Mouse (Mus musculus) fat pad, adult 2 months (tissue): ENCODE results near the gene Dennd6a.
A peak's percentile ranks its signal among the peaks of the same experiment; 100 is the strongest.
"Not testable (repeated sequence)": the region's sequence is repeated elsewhere in the genome, so short reads cannot be mapped to it uniquely, and the experiment has no call there.

Experiments used
- DNase-seq: peaks from one replicate; pipeline ENCODE4 v3.0.0-alpha.2; 2011; ENCODE audit warnings: low read depth, low spot score; ENCODE audit errors: extremely low read depth

The Dennd6a gene

DNA sequence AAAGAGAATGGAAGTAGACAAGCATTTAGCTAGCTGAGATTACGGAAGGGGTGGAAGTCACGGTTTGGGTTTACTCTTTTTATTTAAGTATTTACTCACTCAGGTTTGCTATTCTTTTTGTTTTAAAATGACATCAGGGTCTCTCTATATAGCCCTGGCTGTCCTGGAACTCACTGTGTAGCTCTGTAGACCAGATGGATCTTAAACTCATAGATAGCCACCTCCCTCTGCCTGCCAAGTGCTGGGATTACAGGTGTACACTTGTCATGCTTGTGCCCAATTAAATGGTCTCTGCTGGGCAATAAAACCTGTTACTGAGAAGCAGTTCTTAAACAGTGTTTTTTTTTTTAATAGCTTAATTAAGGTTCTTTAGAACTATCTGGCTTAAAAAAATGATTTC lies 66.3 kb downstream of the Dennd6a start:
- no peak for DNase-seq

DNA sequence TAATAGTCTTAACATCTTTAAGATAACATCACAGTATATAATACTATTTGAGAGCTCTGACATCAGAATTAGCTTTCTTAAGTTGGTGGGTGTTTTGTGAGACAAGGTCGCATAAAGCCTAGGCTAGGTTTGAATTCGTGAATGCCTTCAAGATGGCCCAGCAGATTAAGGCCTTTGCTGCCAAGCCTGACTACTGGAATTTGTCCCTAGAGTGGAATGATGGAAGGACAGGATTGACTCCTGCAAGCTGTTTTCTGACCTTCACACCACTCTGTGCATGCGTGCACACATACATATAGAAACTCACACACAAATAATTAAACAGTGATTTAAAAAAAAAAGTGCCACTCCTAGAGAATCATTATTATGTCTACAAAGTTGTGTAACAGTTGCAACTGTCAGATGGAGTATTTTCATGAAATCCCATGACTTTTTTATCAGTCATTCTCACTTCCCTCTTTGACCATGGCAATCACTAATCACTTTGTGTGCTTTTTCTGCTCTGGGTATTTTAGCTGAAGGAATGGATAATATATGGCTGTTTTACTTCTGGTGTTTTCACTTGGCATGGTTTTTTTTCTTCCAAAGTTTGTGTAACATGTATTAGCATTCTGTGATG lies 69.5 kb downstream of the Dennd6a start:
- no peak for DNase-seq

DNA sequence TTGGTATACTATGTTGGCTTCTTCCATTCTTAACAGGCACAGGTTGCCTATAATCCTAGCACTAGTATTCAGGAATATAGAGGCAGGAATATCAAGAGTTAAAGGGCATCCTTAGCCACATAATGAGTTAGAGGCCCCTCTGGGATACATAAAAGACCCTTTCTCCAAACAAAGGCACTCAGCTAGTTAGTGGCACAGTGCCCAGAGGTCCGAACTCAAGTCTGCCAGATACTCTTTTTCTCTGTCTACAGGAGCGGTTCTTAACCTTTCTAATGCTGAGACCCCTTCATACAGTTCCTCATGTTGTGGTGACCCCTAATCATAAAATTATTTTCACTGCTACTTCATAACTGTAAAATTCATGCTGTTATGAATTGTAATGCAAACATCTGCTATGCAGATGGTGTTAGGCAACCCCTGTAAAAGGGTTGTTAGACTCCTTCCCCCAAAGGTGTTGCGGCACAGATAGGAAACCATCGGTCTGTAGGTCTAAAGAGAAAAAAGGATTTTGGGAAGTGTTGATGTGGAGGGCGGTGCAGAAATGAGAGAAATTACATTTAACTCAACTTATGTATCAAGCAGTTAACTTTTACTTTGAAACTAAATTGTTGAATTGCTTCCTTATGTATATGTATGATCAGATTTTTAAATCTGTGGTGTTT lies 72.5 kb downstream of the Dennd6a start:
- DNase-seq: no peak

DNA sequence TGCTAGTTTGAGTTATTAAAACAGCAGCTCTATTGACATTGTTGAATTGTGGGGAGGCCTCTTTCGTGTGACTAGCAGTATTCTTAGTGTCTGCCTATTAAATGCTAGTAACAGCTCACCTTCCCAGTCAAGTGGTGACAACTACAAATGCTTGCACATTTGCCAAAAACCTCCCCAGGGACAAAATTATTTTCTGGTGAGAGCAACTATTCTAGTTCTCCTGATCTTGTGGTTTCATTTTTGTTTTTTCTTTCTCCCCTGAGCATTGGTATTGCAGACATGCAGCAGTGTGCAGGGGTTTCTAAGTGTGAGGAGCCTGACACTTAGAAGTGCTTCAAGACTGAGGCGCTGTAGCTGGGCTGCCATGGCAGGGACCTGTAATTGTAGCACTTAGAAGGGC lies 74.2 kb downstream of the Dennd6a start:
- no peak for DNase-seq

DNA sequence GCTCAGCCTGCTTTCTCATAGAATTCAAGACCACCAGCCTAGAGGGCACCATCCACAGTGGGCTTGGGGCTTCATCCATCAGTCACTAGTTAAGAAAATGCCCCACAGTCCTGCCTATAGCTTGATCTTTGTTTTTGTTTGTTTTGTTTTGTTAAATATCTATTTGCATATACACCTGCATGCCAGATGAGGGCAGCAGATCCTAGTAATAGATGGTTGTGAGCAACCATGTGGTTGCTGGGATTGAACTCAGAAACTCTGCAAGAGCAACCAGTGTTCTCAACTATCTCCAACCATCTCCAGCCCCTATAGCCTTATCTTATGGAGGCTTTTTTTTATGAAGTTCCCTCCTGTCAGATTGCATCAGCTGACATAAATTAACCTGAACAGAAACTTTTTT lies 78.2 kb downstream of the Dennd6a start:
- no peak for DNase-seq

DNA sequence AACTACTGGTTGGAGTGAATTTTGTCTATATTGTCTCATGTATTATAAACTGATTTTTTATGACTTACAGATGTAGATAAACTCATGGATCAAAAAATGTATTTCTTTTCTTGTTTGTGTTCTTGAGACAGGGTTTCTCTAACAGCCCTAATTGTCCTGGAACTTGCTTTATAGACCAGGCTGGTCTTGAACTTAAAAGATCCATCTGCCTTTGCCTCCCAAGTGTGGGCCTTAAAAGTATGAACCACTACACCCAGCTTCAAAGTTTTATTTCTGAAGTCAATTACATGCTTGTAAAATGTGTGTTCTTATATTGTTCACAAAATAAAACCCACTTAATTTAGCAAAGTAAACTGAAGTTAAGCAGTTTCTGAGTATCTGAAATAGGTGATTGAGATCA lies 84.5 kb downstream of the Dennd6a start:
- DNase-seq: no peak

DNA sequence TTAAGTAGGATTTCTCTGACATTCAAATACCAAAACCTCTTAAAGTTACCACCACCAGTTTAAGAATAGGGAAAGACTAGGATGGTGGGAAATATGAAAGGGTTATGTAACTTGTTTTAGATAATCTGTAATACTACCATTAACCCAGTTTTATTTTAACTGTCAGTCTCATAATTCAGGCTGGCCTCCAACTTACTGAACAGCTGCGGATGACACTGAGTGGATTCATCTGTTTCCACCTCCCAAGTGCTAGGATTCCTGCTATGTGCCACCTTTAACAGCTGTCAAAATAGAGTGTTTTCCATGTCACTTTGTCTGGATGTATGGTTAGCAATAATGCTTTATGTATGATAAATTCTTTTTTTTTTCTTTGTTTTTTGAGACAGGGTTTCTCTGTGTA lies 86.6 kb downstream of the Dennd6a start:
- DNase-seq: no peak

DNA sequence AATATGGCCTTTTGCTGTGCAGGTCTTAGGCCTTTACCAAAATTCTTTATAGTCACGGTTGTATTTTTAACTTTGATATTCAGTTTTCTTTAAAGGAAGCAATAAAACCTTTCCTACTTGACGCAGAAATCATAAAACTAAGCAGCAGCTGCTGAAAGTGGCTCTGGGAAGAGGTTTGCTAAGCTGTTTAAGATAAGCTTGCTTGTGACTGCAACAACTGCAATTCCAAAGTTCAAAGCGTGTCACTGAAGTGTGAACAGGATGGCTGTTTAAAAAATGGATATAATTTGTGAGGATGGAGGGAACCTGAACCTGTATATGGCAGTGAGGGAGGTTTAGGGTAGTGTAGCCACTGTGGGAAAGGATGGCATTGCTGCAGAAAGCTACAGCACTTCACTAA lies 88.4 kb downstream of the Dennd6a start:
- DNase-seq: no peak

DNA sequence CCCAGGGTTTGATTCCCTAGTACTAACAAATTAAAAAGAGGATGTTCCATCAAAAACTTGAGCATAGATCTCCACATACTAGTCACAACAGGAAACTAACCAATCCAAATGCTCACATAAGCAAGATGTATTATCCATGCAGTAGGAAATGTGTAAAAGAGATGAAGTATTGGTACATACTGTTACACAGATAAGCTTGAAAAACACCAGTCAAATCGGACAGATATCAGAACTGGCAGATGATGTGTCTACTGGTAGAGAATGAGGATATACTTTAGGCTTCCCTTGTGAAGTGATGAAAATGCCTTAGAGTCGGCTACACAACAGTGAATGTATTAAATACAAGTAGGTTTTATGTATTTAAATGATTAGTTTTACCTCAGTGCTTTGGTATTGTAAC lies 88.8 kb downstream of the Dennd6a start:
- DNase-seq: no peak

DNA sequence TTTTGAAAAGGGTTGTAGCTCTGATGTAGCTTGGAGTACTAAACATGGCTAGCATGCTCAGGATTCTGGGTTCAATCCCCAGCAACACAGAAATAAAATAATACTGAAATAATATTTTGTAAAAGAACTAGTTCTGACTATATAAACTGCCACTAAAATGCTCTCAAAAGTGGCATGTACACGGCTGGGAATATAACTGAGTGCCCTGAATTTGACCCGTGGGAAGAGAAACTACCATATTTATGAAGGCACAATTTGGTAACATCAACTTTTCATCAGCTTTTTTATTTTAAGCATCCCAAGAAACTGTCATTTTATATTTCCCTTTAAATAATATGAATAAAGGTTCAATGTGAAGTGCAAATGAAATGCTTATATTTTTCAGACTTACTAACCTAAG lies 90.2 kb downstream of the Dennd6a start:
- no peak for DNase-seq

DNA sequence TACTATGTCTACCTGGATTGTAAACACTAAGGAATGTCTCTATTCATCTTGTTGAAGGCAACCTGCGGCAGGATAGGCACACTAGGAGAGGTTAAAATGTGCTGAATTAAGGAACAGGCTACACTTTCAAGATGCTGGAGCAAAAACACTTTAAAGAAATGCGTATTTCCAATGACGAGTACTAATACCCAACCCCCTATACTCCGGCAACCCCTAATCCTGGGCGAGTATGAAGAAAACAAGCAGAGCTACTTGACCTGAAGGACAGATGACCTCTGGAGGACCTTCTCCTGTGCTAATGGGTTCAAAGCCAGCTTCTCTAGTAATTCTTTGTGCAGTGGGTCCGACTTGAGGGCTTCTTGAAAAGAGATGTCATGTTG lies 94.3 kb downstream of the Dennd6a start:
- DNase-seq: no peak

DNA sequence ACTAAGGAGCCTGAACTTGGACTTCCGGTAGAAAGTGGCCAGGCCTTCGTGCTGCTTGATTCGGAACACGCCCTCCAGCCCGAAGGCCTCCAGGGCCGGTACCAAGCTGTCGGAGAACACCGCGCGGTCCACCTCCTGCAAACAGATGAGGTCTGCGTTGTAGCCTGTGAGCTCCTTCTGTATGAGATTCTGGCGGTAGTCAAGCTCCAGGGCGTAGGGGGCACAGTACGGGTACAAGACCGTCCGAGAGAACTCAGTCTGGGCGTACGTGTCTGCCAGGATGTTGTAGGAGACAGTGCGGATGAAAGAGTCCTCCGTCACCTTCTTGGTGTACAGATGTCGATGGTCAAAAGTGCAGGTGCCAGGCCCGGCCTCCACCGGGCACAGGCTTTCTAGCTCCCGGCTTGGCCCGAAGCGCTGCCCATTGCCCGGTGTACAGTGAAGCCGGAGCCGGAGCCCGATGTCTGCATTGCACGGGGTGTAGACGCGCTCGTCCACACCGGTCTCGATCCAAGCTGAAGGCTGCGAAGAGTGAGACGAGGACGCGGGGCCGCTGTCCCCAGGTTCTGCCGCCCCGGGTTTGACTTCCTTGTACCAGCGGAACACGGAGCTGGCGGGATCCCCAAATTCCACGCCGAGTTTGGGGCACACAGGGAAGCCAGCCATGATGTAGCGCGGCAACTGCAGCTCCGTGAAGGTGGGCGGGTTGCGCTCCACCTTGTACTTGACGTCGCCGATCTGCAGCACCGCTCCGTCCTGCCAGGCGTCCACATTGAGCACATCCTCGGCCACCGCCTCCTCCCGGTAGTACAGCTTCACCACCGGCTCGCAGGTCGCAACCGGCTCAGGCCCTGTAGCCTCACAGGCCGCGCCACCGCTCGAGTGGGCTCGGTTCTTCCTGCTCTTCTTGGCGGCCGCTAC lies 95.0 kb downstream of the Dennd6a start:
- no peak for DNase-seq

DNA sequence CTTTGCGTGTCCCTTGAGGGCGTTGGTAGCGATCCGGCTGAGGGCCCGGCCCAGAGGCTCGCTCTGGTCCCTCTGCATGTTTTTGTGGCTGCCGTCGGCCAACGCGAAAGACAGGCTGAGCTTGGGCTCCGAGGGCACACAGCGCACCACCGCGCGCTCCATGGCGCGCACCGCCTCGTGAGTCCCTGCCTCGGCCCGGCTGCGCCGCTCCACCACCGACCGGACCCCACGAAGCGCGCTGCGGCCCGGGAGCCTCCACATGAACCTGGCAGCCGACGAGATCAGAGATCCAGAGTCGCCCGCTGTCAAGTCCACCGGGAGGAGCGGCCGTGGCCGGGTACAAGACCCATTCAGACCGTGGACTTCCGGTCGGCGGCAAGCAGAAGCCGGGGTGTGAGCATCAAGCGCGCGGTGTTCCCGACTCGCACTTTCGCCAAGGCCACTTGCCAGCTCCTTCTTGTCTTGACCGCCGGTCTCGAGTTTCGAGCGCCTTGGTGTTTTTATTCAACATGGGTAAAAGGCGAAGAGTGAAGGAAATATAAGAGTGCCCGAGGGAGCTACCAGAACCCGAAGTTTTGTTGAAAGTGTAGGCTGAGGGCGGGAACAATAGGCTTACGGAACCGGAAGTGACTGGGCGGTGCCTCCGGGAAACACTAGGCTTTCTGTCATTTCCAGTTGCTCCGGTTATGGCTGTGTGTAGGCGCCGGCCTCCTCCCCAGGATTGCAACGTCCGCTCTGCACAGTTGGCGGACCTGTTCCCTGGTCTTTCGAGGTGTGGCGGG lies 95.8 kb downstream of the Dennd6a start, which contains the start of gene Pde12:
Pde12 (minus strand) TSS at position 592 of the 782 bp plus-strand sequence.
- DNase-seq: peak; percentile 75

DNA sequence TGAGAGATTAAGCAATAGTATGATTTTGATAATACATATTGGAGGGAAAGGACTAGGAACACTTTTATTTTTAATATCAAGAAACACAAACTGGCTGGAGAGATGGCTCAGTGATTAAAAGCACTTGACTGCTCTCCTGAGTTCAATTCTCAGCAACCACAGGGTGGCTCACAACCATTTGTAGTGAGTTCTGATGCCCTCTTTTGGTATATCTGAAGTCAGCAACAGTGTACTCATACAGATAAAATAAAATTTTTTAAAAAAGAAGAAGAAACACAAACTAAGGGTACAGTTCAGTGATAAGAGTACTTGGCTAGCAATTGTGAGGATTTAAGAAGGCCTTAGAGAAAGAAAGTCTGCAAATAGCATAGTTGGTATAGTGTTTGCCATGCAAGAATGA lies 97.3 kb downstream of the Dennd6a start:
- no peak for DNase-seq

DNA sequence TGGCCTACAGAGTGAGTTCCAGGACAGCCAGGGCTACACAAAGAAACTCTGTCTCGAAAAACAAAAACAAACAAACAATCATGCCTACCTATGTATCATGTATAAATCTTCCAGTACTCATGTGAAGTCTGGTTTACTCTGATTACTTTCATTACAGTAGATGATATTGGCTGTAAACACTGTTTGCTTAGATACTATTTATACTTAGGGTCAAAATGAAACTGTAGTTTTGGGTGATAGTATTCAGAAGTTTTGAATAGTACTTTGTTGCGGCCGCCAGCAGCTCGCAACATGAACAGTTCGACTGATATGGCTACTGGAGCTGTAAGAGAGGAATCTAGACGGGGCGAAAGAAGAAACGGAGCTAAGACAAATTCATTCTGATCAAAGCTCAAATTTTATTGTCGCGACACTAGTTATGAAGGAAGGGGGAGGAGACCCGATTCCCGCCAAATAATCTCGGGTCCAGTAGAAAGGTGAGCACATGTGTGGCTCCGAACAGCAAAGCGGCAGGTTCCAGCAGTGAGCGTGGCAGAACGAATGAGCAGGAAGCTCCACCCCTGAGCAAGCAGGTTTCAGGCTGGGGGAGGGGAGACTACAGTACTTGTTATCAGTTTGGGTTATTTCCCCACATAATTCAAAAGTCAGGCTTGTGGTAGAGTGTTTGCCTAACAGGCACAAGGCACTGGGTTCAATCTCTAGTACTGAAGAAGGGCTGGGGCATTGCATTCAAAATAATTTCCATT lies 98.4 kb downstream of the Dennd6a start:
- not testable (repeated sequence) for DNase-seq

DNA sequence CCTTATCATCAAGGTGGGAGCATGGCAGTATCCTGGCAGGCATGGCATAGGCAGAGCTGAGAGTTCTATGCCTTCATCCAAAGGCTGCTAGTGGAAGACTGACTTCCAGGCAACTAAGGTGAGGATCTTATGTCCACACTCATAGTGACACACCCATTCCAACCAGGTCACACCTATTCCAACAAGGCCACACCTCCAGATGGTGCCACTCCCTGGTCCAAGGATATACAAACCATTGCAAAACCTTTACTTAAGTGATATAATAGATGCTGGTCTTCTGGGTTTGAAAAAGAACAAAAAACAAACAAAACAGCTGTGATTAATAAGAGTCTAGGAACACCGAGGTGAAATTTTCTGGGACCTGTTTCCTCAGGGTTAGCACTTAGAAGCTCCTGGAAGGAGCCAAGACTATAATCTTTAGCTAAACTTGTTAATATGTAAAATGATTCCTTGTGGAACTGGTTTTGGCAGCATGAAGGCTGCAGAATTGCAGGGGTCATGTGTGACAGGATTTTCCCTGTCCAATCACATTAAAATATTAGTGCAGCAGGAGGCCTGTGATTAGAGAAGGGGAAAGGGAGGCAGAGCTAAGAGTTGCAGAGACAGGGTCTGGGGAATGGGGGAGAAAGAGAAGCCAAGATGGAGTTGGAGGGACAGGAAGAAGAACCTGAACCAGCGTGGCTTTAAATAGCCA lies 101.0 kb downstream of the Dennd6a start:
- DNase-seq: not testable (repeated sequence)

DNA sequence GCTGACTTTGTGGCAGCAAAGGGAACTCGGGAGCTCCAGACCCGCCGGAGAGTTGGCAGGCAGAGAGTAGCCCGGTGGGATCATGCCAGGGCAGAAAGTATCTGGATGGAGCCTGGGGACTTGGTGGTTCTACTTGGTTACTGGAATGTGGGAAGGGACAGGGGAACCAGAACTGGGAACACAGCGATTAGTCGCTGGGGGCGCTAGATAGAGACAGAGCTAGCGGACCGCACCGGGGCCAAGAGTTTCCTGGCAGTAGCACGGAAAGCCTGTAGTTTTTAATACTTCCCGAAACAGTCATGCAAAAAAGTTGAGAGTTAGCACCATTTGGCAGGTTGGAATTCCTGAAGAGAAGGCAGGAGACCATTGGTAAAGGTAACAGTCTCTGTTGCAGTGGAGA lies 101.7 kb downstream of the Dennd6a start:
- no peak for DNase-seq

DNA sequence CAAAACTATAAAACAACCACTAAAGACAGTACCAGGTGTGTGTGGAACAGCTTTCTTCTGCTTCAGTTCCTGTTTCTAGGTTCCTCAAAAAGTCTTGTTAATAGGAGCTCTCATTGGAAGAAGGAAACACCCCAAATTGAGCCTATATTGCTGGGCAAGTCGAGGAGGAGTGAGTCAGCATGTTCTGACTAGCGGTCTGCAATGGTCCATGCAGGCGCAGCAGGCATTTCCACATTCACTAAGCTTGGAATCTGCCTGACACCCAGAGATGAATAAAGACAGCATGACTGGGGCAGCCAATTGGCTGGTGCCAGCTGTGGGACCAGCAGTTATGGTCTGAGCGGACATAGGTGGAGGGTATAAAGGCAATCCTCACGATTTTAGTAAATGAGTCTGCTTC lies 102.1 kb downstream of the Dennd6a start:
- DNase-seq: no peak
